Mouse (Mus musculus): ENCODE data around the gene Syna. TPM values are rescaled to one million over a fixed set of nuclear protein-coding genes. Genes with fewer than 3 reads are reported as not detected.

The Syna gene
- polyA plus RNA-seq, 1 experiment from 2014 or later = not detected

GRCm38 (mm10) chr5:134531585-134531984, 28.4 kb downstream of the Syna start:
- Histone ChIP-seq H3K9me3 (ENCODE audit: control insufficient read depth, low read length) (no peaks in the 10 kb centered on the region), H3K9ac (ENCODE audit: low read length) (no peak overlapping the region), H3K4me2 (ENCODE audit: low read depth, severe bottlenecking) (no peak overlapping the region), H3K27me3 (ENCODE audit: control insufficient read depth, insufficient read depth, low read length) (no peaks in the 10 kb centered on the region), H3K27ac (replicated peaks; ENCODE audit: low read depth, low read length) (no peak overlapping the region), H3K4me1 (ENCODE audit: control insufficient read depth, insufficient read depth, low read length) (no peaks in the 10 kb centered on the region), H3K4me3 (ENCODE audit: low read depth, low read length) (no peak overlapping the region), H3K36me3 (ENCODE audit: control insufficient read depth, insufficient read depth, low read length) (peaks cover 10% of the 10 kb centered on the region)
- ATAC-seq (ENCODE audit: insufficient number of reproducible peaks, low FRiP score, low TSS enrichment, low read depth) (no peak), DNase-seq (ENCODE audit: low spot score) (no peak)
- WGBS = 91% methylated on average over 9 of the region's 9 CpGs

DNA sequence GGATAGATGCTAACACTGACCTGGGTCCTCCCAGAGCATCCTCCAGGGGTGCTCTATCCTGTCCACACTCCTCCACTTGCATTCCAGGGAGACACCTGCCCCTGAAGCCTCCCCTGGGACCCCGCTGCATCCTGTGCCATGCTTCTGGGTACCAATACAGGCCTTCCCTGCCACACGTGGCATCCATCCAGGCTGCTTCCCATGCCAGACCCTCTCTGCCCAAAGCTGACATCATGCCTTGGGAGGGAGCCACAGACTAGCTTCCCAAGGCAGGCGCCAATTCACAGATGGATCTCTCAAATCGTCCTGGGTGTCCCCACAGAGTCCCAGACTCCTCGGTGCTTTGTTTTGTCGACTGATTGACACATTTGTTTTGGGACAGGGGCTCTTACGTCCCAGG, 29.1 kb downstream of the Syna start:
- Histone ChIP-seq H3K4me3 (ENCODE audit: low read depth, low read length) (no peak overlapping the region), H3K27me3 (ENCODE audit: control insufficient read depth, insufficient read depth, low read length) (no peaks in the 10 kb centered on the region), H3K9me3 (ENCODE audit: control insufficient read depth, low read length) (no peaks in the 10 kb centered on the region), H3K27ac (replicated peaks; ENCODE audit: low read depth, low read length) (no peak overlapping the region), H3K4me1 (ENCODE audit: control insufficient read depth, insufficient read depth, low read length) (no peaks in the 10 kb centered on the region), H3K9ac (ENCODE audit: low read length) (no peak overlapping the region), H3K4me2 (ENCODE audit: low read depth, severe bottlenecking) (no peak overlapping the region), H3K36me3 (ENCODE audit: control insufficient read depth, insufficient read depth, low read length) (peaks cover 12% of the 10 kb centered on the region)
- DNase-seq (ENCODE audit: low spot score) = no peak
- ATAC-seq (ENCODE audit: insufficient number of reproducible peaks, low FRiP score, low TSS enrichment, low read depth) = no peak
- WGBS = 77% methylated on average over 7 of the region's 7 CpGs

GRCm38 (mm10) chr5:134528488-134528887, 31.5 kb downstream of the Syna start:
- peaks cover 2% of the 10 kb centered on the region; the same call in 1 of the 2 replicates for H3K36me3 ChIP-seq (ENCODE audit: control insufficient read depth, insufficient read depth, low read length)
- 45% methylated on average over 9 of the region's 9 CpGs for WGBS
- H3K4me1 ChIP-seq (ENCODE audit: control insufficient read depth, insufficient read depth, low read length) = no peaks in the 10 kb centered on the region

GRCm38 (mm10) chr5:134525971-134526711, 33.8 kb downstream of the Syna start:
- H3K4me1 ChIP-seq (ENCODE audit: control insufficient read depth, insufficient read depth, low read length) = no peaks in the 10 kb centered on the region
- no peak overlapping the region for H3K4me3 ChIP-seq (ENCODE audit: low read depth, low read length)
- ATAC-seq (ENCODE audit: insufficient number of reproducible peaks, low FRiP score, low TSS enrichment, low read depth) (no peak), DNase-seq (ENCODE audit: low spot score) (no peak)
- H3K4me2 ChIP-seq (ENCODE audit: low read depth, severe bottlenecking) = no peak overlapping the region
- WGBS = 93% methylated on average over 15 of the region's 15 CpGs
- no peak overlapping the region for H3K27ac ChIP-seq (replicated peaks; ENCODE audit: low read depth, low read length)
- no peaks in the 10 kb centered on the region for H3K9me3 ChIP-seq (ENCODE audit: control insufficient read depth, low read length)
- H3K27me3 ChIP-seq (ENCODE audit: control insufficient read depth, insufficient read depth, low read length) = no peaks in the 10 kb centered on the region
- peaks cover 9% of the 10 kb centered on the region; the same call in 1 of the 2 replicates for H3K36me3 ChIP-seq (ENCODE audit: control insufficient read depth, insufficient read depth, low read length)
- no peak overlapping the region for H3K9ac ChIP-seq (ENCODE audit: low read length)

More at GRCm38 (mm10) chr5:134528488-134528887, 31.5 kb downstream of the Syna start:
- DNase-seq (ENCODE audit: low spot score) (no peak), ATAC-seq (ENCODE audit: insufficient number of reproducible peaks, low FRiP score, low TSS enrichment, low read depth) (no peak)
- Histone ChIP-seq H3K27ac (replicated peaks; ENCODE audit: low read depth, low read length) (no peak overlapping the region), H3K9me3 (ENCODE audit: control insufficient read depth, low read length) (no peaks in the 10 kb centered on the region), H3K4me2 (ENCODE audit: low read depth, severe bottlenecking) (no peak overlapping the region), H3K9ac (ENCODE audit: low read length) (no peak overlapping the region), H3K4me3 (ENCODE audit: low read depth, low read length) (no peak overlapping the region), H3K27me3 (ENCODE audit: control insufficient read depth, insufficient read depth, low read length) (no peaks in the 10 kb centered on the region)

DNA sequence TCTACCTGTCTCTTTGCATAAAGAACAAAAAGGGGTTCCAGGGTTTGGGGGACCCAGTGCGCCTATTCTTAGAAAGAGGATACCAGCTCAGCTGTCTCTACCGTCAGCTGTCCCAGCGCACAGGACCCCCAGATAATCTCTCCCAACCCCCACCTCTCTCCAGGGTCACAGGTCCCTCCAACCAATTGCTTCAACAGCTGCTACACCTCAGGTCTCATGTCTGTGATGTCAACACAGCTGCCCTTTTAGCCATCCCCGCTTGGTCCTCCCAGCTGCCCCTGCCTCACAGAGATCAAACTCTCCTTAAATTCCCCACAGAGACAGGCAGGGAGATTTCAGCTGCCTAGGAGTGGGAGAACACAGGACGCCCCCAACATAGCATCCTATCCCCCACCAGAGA, 36.2 kb downstream of the Syna start:
- Histone ChIP-seq H3K36me3 (ENCODE audit: control insufficient read depth, insufficient read depth, low read length) (peaks cover 15% of the 10 kb centered on the region), H3K4me3 (ENCODE audit: low read depth, low read length) (no peak overlapping the region), H3K9ac (ENCODE audit: low read length) (no peak overlapping the region), H3K4me2 (ENCODE audit: low read depth, severe bottlenecking) (no peak overlapping the region), H3K4me1 (ENCODE audit: control insufficient read depth, insufficient read depth, low read length) (no peaks in the 10 kb centered on the region), H3K27me3 (ENCODE audit: control insufficient read depth, insufficient read depth, low read length) (no peaks in the 10 kb centered on the region), H3K9me3 (ENCODE audit: control insufficient read depth, low read length) (no peaks in the 10 kb centered on the region), H3K27ac (replicated peaks; ENCODE audit: low read depth, low read length) (no peak overlapping the region)
- DNase-seq (ENCODE audit: low spot score) (no peak), ATAC-seq (ENCODE audit: insufficient number of reproducible peaks, low FRiP score, low TSS enrichment, low read depth) (no peak)
- WGBS = 87% methylated on average over 5 of the region's 5 CpGs

- H3K4me1 ChIP-seq (ENCODE audit: control insufficient read depth, insufficient read depth, low read length) = no peaks in the 10 kb centered on the region
- H3K27ac ChIP-seq (replicated peaks; ENCODE audit: low read depth, low read length) = no peak overlapping the region
- 90% methylated on average over 26 of the region's 26 CpGs for WGBS
- H3K27me3 ChIP-seq (ENCODE audit: control insufficient read depth, insufficient read depth, low read length) = no peaks in the 10 kb centered on the region
- no peak overlapping the region for H3K4me2 ChIP-seq (ENCODE audit: low read depth, severe bottlenecking)
- no peak overlapping the region for H3K9ac ChIP-seq (ENCODE audit: low read length)
- H3K4me3 ChIP-seq (ENCODE audit: low read depth, low read length) = no peak overlapping the region
- DNase-seq (ENCODE audit: low spot score) (no peak), ATAC-seq (ENCODE audit: insufficient number of reproducible peaks, low FRiP score, low TSS enrichment, low read depth) (peak; percentile 35; the same call in 1 of the 2 replicates)
- H3K9me3 ChIP-seq (ENCODE audit: control insufficient read depth, low read length) = no peaks in the 10 kb centered on the region
- peaks cover 18% of the 10 kb centered on the region for H3K36me3 ChIP-seq (ENCODE audit: control insufficient read depth, insufficient read depth, low read length)
Observed at GRCm38 (mm10) chr5:134522524-134522923, 37.4 kb downstream of the Syna start.

DNA sequence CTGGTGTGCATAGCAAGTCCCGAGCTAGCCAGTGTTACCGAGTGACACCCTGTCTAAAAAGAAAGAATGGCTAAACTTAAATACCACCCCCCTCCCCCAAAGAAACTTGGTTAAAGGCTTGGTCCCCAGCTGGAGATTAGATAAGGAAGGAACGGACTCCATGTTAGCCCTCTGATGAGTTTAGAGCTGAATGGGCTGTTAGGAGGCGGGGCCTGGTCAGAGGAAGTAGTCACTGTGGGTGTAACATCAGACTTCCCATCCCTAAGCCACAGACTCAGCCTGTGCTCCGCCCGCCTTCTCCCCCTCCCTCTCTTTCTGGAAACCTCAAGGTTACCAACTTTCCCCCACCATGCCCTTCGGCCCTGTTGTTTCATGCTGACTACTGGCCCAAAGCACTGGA, 38.2 kb downstream of the Syna start:
- H3K9ac ChIP-seq (ENCODE audit: low read length) = no peak overlapping the region
- H3K27me3 ChIP-seq (ENCODE audit: control insufficient read depth, insufficient read depth, low read length) = no peaks in the 10 kb centered on the region
- H3K4me1 ChIP-seq (ENCODE audit: control insufficient read depth, insufficient read depth, low read length) = no peaks in the 10 kb centered on the region
- DNase-seq (ENCODE audit: low spot score) (no peak), ATAC-seq (ENCODE audit: insufficient number of reproducible peaks, low FRiP score, low TSS enrichment, low read depth) (no peak)
- H3K4me2 ChIP-seq (ENCODE audit: low read depth, severe bottlenecking) = no peak overlapping the region
- no peak overlapping the region for H3K27ac ChIP-seq (replicated peaks; ENCODE audit: low read depth, low read length)
- H3K9me3 ChIP-seq (ENCODE audit: control insufficient read depth, low read length) = no peaks in the 10 kb centered on the region
- peaks cover 20% of the 10 kb centered on the region for H3K36me3 ChIP-seq (ENCODE audit: control insufficient read depth, insufficient read depth, low read length)
- 94% methylated on average over 7 of the region's 7 CpGs for WGBS
- H3K4me3 ChIP-seq (ENCODE audit: low read depth, low read length) = no peak overlapping the region

- 91% methylated on average over 2 of the region's 2 CpGs for WGBS
- no peak for DNase-seq (ENCODE audit: low spot score)
Observed at GRCm38 (mm10) chr5:134521131-134521530, 38.8 kb downstream of the Syna start.

DNA sequence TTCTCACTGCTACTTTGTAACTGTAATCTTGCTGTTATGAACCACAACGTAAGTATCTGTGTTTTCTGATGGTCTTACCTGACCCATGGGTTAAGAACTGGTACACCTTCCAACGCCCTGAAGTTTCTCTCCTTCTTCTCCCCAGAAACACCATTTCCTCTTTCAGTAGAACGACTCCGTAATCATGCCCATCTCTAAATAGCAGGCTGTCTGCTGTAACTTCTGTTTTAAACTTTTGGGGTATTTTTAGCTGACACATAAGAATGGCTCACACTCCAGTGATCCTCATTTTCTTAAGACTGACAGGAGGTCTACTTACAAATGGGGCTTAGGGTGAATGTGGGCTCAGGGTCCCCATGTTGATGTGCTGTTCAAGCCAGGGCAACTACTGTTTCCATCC, 39.9 kb downstream of the Syna start:
- WGBS = 98% methylated on average over 4 of the region's 4 CpGs

More at GRCm38 (mm10) chr5:134521131-134521530, 38.8 kb downstream of the Syna start:
- Histone ChIP-seq H3K4me3 (ENCODE audit: low read depth, low read length) (no peak overlapping the region), H3K36me3 (ENCODE audit: control insufficient read depth, insufficient read depth, low read length) (peaks cover 26% of the 10 kb centered on the region), H3K4me1 (ENCODE audit: control insufficient read depth, insufficient read depth, low read length) (no peaks in the 10 kb centered on the region), H3K27ac (replicated peaks; ENCODE audit: low read depth, low read length) (no peak overlapping the region), H3K4me2 (ENCODE audit: low read depth, severe bottlenecking) (no peak overlapping the region), H3K9me3 (ENCODE audit: control insufficient read depth, low read length) (no peaks in the 10 kb centered on the region), H3K9ac (ENCODE audit: low read length) (no peak overlapping the region), H3K27me3 (ENCODE audit: control insufficient read depth, insufficient read depth, low read length) (no peaks in the 10 kb centered on the region)
- no peak for ATAC-seq (ENCODE audit: insufficient number of reproducible peaks, low FRiP score, low TSS enrichment, low read depth)

More for the DNA sequence above, 39.9 kb downstream of the Syna start:
- H3K4me1 ChIP-seq (ENCODE audit: control insufficient read depth, insufficient read depth, low read length) = no peaks in the 10 kb centered on the region
- ATAC-seq (ENCODE audit: insufficient number of reproducible peaks, low FRiP score, low TSS enrichment, low read depth) = no peak
- no peak overlapping the region for H3K4me2 ChIP-seq (ENCODE audit: low read depth, severe bottlenecking)
- no peak overlapping the region for H3K27ac ChIP-seq (replicated peaks; ENCODE audit: low read depth, low read length)
- peaks cover 29% of the 10 kb centered on the region for H3K36me3 ChIP-seq (ENCODE audit: control insufficient read depth, insufficient read depth, low read length)
- H3K27me3 ChIP-seq (ENCODE audit: control insufficient read depth, insufficient read depth, low read length) = no peaks in the 10 kb centered on the region
- H3K4me3 ChIP-seq (ENCODE audit: low read depth, low read length) = no peak overlapping the region
- no peak overlapping the region for H3K9ac ChIP-seq (ENCODE audit: low read length)
- no peaks in the 10 kb centered on the region for H3K9me3 ChIP-seq (ENCODE audit: control insufficient read depth, low read length)
- DNase-seq (ENCODE audit: low spot score) = no peak
